Mouse (Mus musculus) gastrocnemius, adult 2 months (tissue): ENCODE measurements around the gene Best1. TPM values are rescaled to one million over a fixed set of nuclear protein-coding genes. Genes with fewer than 3 reads are reported as not detected.

ENCODE experiments used
- DNase-seq: peaks from one replicate; pipeline ENCODE4 v3.0.0; 2022
- H3K27ac ChIP-seq: fragments of 200-600 bp; 2 replicates; pipeline ENCODE4 v1.8.1; 2022; ENCODE audit warnings: mild to moderate bottlenecking
- H3K4me3 ChIP-seq: fragments of 200-600 bp; 2 replicates; pipeline ENCODE4 v1.8.1; 2022; ENCODE audit warnings: mild to moderate bottlenecking, moderate library complexity
- CTCF ChIP-seq: fragments of 200-600 bp; IDR thresholded peaks from 2 replicates; pipeline ENCODE4 v1.8.1; 2022; ENCODE audit warnings: antibody characterized with exemption, mild to moderate bottlenecking, moderate library complexity
- intact Hi-C: fragments of 180-260 bp; cut with DNase I; formaldehyde crosslinking; loops from one replicate; pipeline ENCODE4 v1.15.1; 2025
- total RNA-seq, 2 experiments: library from RNA; stranded (reverse); gene quantifications; 2 replicates each; pipeline ENCODE4 v1.2.3; 2021

Best1 gene
- total RNA-seq, 2 experiments from 2014 or later = 0.28 to 0.46 TPM

GRCm38 (mm10) chr19:9998063-9998416 lies 3.4 kb downstream of the Best1 start:
- DNase-seq = no peak
- no peak overlapping the region for H3K4me3 ChIP-seq
- no peak for TF ChIP-seq CTCF
- intact Hi-C loops = no loop called here
- no peak overlapping the region for H3K27ac ChIP-seq

DNA sequence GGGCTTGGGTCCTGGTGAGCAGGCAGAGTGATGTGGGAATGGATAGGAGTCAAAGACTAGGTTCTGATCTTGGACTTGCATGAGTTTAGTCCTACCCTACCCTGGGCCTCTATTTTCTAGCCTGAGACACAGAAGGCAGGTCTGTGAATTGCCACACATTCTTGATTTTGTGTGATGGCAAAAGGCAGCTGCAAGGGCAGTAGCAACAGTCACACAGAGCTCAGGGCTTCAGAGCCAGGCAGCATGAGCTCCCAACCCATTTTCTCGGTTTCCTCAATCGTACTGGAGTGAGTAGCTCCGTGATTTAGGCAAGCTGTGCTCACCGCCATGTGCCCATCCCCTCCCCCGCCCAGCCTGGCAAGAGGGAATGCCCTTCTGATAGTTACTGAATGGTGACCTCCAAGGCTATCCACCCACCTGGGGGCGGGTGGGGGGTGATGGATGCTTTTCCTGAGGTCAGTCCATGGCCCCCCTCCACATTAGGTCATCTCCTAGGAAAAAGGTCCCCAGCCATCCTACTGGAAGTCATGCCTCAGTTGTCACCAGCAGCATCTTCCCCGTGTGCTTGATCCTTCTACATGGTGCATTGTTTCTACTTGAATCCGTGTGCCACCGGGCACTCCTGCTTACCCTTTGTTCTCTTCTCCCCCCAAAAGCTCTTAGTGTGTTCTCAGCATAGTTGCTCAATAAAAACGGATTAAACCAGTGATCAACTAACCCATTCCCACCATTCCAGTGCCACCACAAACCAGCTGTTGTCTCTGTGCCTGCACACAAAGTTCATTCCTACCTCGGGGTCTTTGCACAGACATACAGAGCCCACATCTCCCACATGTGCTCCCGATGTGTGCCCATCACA lies 4.0 kb downstream of the Best1 start:
- no peak for TF ChIP-seq CTCF
- Histone ChIP-seq H3K27ac (no peak overlapping the region), H3K4me3 (no peak overlapping the region)
- no peak for DNase-seq
- intact Hi-C loops = no loop called here

- DNase-seq = peak; percentile 93
- peak overlapping the region; percentile 51 for H3K4me3 ChIP-seq
- peak; percentile 85 for TF ChIP-seq CTCF
- intact Hi-C loops = no loop called here
- H3K27ac ChIP-seq = peak overlapping the region; percentile 67
Observed at GRCm38 (mm10) chr19:9993036-9993656, 8.3 kb downstream of the Best1 start.

- H3K27ac ChIP-seq = peak overlapping the region; percentile 67
- DNase-seq = peak; percentile 28
- TF ChIP-seq CTCF = no peak
- peak overlapping the region; percentile 51 for H3K4me3 ChIP-seq
- intact Hi-C loops = no loop called here
Observed at GRCm38 (mm10) chr19:9992011-9992958, 9.1 kb downstream of the Best1 start.

DNA sequence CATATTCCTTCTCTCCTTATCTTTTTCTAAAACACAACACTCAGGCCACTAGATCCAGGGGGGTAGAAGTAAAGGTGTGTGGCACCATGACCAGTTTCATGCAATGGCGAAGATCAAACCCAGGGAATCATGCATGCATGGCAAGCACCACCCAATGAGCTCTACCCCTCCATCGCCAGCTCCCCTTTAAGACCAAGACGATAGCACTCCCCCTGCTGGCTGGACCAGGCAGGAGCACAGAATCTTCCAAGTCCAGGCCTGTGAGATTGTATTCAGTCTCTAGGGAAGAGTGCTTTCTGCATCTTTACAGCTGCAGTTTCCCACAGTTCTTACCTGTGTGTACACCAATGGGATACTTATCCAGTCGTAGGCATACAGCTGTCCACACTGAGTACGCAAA lies 10.1 kb downstream of the Best1 start:
- TF ChIP-seq CTCF = peak; percentile 96
- Histone ChIP-seq H3K27ac (no peak overlapping the region), H3K4me3 (no peak overlapping the region)
- peak; percentile 87 for DNase-seq
- intact Hi-C loops = loop anchor here (1.0 kb wide), 1 partner anchor 75 kb away; no protein-coding TSS in a partner anchor

GRCm38 (mm10) chr19:9989884-9990256 lies 11.6 kb downstream of the Best1 start:
- TF ChIP-seq CTCF = no peak
- H3K4me3 ChIP-seq = no peak overlapping the region
- no peak for DNase-seq
- peak overlapping the region; percentile 31; the same call in 1 of the 2 replicates for H3K27ac ChIP-seq
- intact Hi-C loops = no loop called here

DNA sequence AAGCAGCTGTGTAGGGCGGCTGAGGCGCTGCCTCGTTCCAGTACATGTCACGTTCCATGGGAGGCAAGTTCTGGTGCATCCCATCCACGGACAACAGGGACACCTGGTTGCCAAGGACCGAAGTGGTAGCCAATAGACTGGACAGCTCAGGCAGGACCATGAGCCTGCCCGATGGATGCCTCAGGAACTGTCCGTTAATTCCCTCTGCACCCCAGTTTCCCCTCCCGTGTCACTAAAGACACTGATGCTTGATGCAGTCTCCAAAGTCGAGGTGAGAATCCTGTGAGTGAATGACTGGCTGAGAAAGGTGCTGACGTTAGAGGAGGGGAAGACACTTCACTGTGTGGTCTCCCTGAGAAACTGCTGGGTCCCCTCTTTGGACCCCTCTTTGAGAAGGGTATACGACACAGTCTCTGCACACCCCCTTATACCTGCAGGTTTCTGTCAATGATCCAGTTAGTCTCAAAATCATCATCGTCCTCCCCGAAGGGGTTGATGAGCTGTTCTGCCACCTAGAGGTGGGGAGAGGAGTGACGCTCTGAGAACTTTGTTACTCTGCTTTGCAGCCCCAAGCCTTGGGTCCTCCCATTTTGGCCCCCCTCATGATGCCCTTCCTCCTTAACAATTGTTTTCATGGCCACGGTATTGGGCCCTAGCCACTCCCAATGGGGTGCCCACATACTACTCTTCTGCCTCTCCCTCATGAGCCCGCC lies 12.1 kb downstream of the Best1 start:
- Histone ChIP-seq H3K27ac (peak overlapping the region; percentile 31; the same call in 1 of the 2 replicates), H3K4me3 (no peak overlapping the region)
- peak; percentile 80 for TF ChIP-seq CTCF
- intact Hi-C loops = no loop called here
- peak; percentile 47 for DNase-seq

DNA sequence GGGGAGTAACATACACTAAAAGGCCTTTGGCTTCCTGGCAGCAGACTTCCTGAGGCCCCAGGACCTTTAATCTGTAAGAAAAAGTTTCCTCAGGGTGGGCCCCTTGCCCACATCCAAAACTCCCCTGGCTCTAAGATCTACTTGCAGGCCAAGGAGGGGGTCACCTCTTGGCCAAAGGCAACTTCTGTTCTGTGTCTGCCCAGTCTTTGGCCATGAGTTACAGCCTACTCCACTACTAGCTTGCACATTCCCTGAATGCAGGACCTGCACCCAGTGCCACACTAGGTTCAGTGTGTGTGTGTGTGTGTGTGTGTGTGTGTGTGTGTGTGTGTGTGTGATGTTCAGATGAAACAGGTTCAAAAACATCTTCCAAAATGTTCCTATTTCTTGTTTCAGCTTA lies 13.8 kb downstream of the Best1 start:
- Histone ChIP-seq H3K4me3 (no peak overlapping the region), H3K27ac (peak overlapping the region; percentile 72)
- no peak for DNase-seq
- intact Hi-C loops = no loop called here
- no peak for TF ChIP-seq CTCF

GRCm38 (mm10) chr19:9987192-9987591 lies 14.2 kb downstream of the Best1 start:
- Histone ChIP-seq H3K27ac (peak overlapping the region; percentile 72), H3K4me3 (no peak overlapping the region)
- no peak for DNase-seq
- no peak for TF ChIP-seq CTCF
- intact Hi-C loops = no loop called here

- intact Hi-C loops = no loop called here
- no peak overlapping the region for H3K4me3 ChIP-seq
Observed at GRCm38 (mm10) chr19:9985900-9986421, 15.5 kb downstream of the Best1 start.

GRCm38 (mm10) chr19:9985190-9985899 lies 16.1 kb downstream of the Best1 start:
- intact Hi-C loops = no loop called here
- TF ChIP-seq CTCF = no peak
- no peak for DNase-seq
- H3K4me3 ChIP-seq = peak overlapping the region; percentile 100
- H3K27ac ChIP-seq = no peak overlapping the region

More at GRCm38 (mm10) chr19:9985900-9986421, 15.5 kb downstream of the Best1 start:
- peak overlapping the region; percentile 16; the same call in 1 of the 2 replicates for H3K27ac ChIP-seq
- no peak for DNase-seq
- no peak for TF ChIP-seq CTCF
